Mouse (Mus musculus) heart, postnatal 0 days (tissue): ENCODE results near the gene Fbxo42.

Experiments
- CTCF ChIP-seq: IDR thresholded peaks from 2 replicates; pipeline ENCODE4 v1.5.1; 2016; ENCODE audit warnings: antibody characterized with exemption, control low read depth, low read depth
- EP300 ChIP-seq: IDR thresholded peaks from 2 replicates; pipeline ENCODE4 v1.6.1; 2016; ENCODE audit warnings: antibody characterized with exemption, low read depth

DNA sequence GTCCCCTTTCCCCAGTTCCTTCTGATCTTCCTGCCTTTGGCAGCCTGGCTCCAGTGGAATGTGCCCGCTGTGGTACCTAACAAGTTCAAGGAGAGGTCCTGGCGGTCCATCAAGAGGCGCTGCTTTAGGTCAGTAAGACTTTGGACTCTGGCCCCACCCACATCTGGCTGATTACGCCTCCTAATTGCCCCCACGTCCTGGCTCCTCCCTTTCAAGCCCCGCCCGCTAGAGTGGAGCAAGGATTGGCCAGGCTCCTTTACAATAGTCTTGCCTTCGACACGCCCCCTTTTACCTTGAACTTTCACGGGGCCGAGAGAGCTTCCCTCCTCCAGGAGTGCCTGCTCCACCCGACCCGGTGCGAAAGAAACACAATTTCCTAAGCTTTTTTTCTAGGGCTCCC, 92.9 kb downstream of the Fbxo42 start:
- TF ChIP-seq CTCF (no peak), EP300 (no peak)
